Mouse (Mus musculus) E14TG2a.4 (cell line): ENCODE results near the gene 1700022I11Rik.

Experiments
- CTCF ChIP-seq: conservative IDR thresholded peaks from 2 replicates; pipeline ENCODE4 v1.5.1; 2014; ENCODE audit warnings: low read length
- NANOG ChIP-seq: IDR thresholded peaks from 2 replicates; pipeline ENCODE4 v1.6.1; 2014; ENCODE audit warnings: borderline replicate concordance, low read length, mixed read lengths
- POU5F1 ChIP-seq: IDR thresholded peaks from 2 replicates; pipeline ENCODE4 v1.6.1; 2014; ENCODE audit warnings: low read length, borderline replicate concordance

DNA sequence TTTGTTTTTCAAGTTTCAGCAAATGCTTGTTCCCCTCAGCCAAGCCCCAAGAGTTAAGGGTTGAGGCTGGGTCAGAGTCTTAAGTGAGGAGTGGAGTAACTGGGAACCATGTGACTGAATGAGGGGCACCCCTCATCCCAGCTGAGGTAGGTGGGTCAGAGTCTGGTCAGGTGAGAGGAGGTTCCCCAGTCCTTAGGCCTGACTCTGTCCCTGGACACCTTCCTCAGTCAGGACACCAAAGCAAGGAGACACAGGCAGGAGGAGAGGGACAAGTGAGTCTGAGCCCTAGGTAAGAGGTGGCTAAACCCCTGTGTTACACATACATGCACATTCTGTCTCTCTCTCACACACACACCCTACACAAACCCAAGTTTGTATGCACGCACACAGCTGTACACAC, 63.1 kb downstream of the 1700022I11Rik start:
- TF ChIP-seq CTCF, result no peak
- TF ChIP-seq NANOG, result no peak
- TF ChIP-seq POU5F1, result no peak
